Mouse (Mus musculus): Measurements from ENCODE around the gene Tmtc2.

DNA sequence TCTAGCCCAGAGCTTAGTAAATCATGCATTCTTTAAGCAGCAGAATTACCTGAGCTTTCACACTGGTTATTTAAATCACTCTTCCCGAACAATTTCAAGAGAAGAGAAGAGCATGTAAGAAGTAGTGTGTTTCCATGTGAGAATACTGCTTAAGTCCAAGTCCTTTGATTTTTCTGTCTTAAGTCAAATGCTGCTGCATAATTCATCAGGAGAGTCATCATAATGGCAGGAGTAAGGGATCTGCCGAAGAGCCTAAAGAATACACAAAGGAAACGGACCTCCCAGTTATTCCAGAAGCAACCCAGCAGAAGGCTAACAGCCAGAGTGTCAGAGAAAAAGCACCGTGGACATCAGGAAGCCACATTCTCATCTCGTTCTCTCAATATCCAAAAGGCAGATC, 34.6 kb downstream of the Tmtc2 start:
- TF ChIP-seq CTCF (IDR thresholded peaks at IDR 0.05; ENCODE audit: extremely low read depth, insufficient read depth, insufficient read length, insufficient replicate concordance) (no peak), POLR2A (IDR thresholded peaks at IDR 0.05; ENCODE audit: low read depth, low read length) (no peak)

Data from spleen, adult 2 months (tissue).